Mouse (Mus musculus) layer of hippocampus, adult 9-11 months (tissue): ENCODE data around the gene Thrb.
A peak's percentile ranks its signal among the peaks of the same experiment; 100 is the strongest.

ENCODE experiments used
- DNase-seq: peaks from one replicate; pipeline ENCODE4 v3.0.0; 2022

Gene Thrb

GRCm38 (mm10) chr14:17659686-17660328 is at the start of gene Thrb:
Gene Thrb, plus strand, starts transcription at chr14:17660261.
- peak; percentile 19 for DNase-seq

- DNase-seq, result peak; percentile 40
Measured at GRCm38 (mm10) chr14:17621671-17622070, 38.4 kb upstream of the Thrb start.

GRCm38 (mm10) chr14:17623936-17624335 is 36.1 kb upstream of the Thrb start:
- DNase-seq, result no peak

GRCm38 (mm10) chr14:17629215-17629614 is 30.8 kb upstream of the Thrb start:
- no peak for DNase-seq

- DNase-seq, result peak; percentile 11
Measured at GRCm38 (mm10) chr14:17632887-17633522, 27.1 kb upstream of the Thrb start.

GRCm38 (mm10) chr14:17636971-17637370 is 23.1 kb upstream of the Thrb start:
- no peak for DNase-seq

- DNase-seq, result peak; percentile 33
Measured at GRCm38 (mm10) chr14:17641770-17642169, 18.3 kb upstream of the Thrb start.

GRCm38 (mm10) chr14:17655084-17655483 is 5.0 kb upstream of the Thrb start:
- no peak for DNase-seq

GRCm38 (mm10) chr14:17659031-17659430 is 1.0 kb upstream of the Thrb start:
- DNase-seq, result peak; percentile 84

- peak; percentile 82 for DNase-seq
Measured at GRCm38 (mm10) chr14:17660329-17661099, 453 bp downstream of the Thrb start.

- no peak for DNase-seq
Measured at GRCm38 (mm10) chr14:17661100-17661521, 1.1 kb downstream of the Thrb start.

GRCm38 (mm10) chr14:17662087-17662486 is 2.0 kb downstream of the Thrb start:
- no peak for DNase-seq

GRCm38 (mm10) chr14:17674335-17674734 is 14.3 kb downstream of the Thrb start:
- no peak for DNase-seq

GRCm38 (mm10) chr14:17675214-17675613 is 15.2 kb downstream of the Thrb start:
- DNase-seq, result no peak

GRCm38 (mm10) chr14:17681479-17681878 is 21.4 kb downstream of the Thrb start:
- DNase-seq, result no peak

GRCm38 (mm10) chr14:17684881-17685280 is 24.8 kb downstream of the Thrb start:
- no peak for DNase-seq

GRCm38 (mm10) chr14:17685491-17685890 is 25.4 kb downstream of the Thrb start:
- DNase-seq, result no peak

- no peak for DNase-seq
Measured at GRCm38 (mm10) chr14:17686939-17687338, 26.9 kb downstream of the Thrb start.

- no peak for DNase-seq
Measured at GRCm38 (mm10) chr14:17691246-17691645, 31.2 kb downstream of the Thrb start.

- DNase-seq, result no peak
Measured at GRCm38 (mm10) chr14:17695526-17695925, 35.5 kb downstream of the Thrb start.

GRCm38 (mm10) chr14:17697920-17698632 is 38.0 kb downstream of the Thrb start:
- DNase-seq, result no peak

GRCm38 (mm10) chr14:17700228-17700627 is 40.2 kb downstream of the Thrb start:
- no peak for DNase-seq

GRCm38 (mm10) chr14:17713297-17713904 is 53.3 kb downstream of the Thrb start:
- peak; percentile 26 for DNase-seq
